Mouse (Mus musculus) left cerebral cortex, adult 9 months (tissue): ENCODE data around the gene Nfil3.
A peak's percentile ranks its signal among the peaks of the same experiment; 100 is the strongest.

Experiments
- DNase-seq, 2 experiments: peaks; one replicate each; pipeline ENCODE4 v3.0.0; 2022; ENCODE audit warnings: low spot score in 2 of 2

The Nfil3 gene

GRCm38 (mm10) chr13:52980951-52981421 is at the start of gene Nfil3:
TSS of gene Nfil3 (minus strand) at chr13:52981073.
- DNase-seq, result peak in 1 of 2 experiments; percentile 75

- DNase-seq, result no peak
These were observed 43.4 kb upstream of the Nfil3 start for GRCm38 (mm10) chr13:53024285-53024684.

GRCm38 (mm10) chr13:53020282-53020681 is 39.4 kb upstream of the Nfil3 start:
- DNase-seq, result no peak

- no peak for DNase-seq
These were observed 38.7 kb upstream of the Nfil3 start for GRCm38 (mm10) chr13:53019532-53019931.

- no peak for DNase-seq
These were observed 38.1 kb upstream of the Nfil3 start for GRCm38 (mm10) chr13:53018976-53019375.

- DNase-seq, result no peak
These were observed 37.1 kb upstream of the Nfil3 start for GRCm38 (mm10) chr13:53017983-53018382.

- no peak for DNase-seq
These were observed 36.2 kb upstream of the Nfil3 start for GRCm38 (mm10) chr13:53017117-53017516.

GRCm38 (mm10) chr13:53011426-53011825 is 30.6 kb upstream of the Nfil3 start:
- peak; percentile 3 to 11 for DNase-seq

GRCm38 (mm10) chr13:53008489-53009184 is 27.8 kb upstream of the Nfil3 start:
- DNase-seq, result no peak

- no peak for DNase-seq
These were observed 26.9 kb upstream of the Nfil3 start for GRCm38 (mm10) chr13:53007781-53008180.

- no peak for DNase-seq
These were observed 22.4 kb upstream of the Nfil3 start for GRCm38 (mm10) chr13:53003286-53003685.

- DNase-seq, result no peak
These were observed 20.6 kb upstream of the Nfil3 start for GRCm38 (mm10) chr13:53001511-53001935.

- DNase-seq, result no peak
These were observed 19.6 kb upstream of the Nfil3 start for GRCm38 (mm10) chr13:53000481-53000880.

GRCm38 (mm10) chr13:52998541-52998940 is 17.7 kb upstream of the Nfil3 start:
- no peak for DNase-seq

GRCm38 (mm10) chr13:52997806-52998205 is 16.9 kb upstream of the Nfil3 start:
- DNase-seq, result no peak

- no peak for DNase-seq
These were observed 15.3 kb upstream of the Nfil3 start for GRCm38 (mm10) chr13:52996201-52996600.

GRCm38 (mm10) chr13:52994197-52994881 is 13.5 kb upstream of the Nfil3 start:
- DNase-seq, result no peak

GRCm38 (mm10) chr13:52990139-52990538 is 9.3 kb upstream of the Nfil3 start:
- no peak for DNase-seq

GRCm38 (mm10) chr13:52989005-52989404 is 8.1 kb upstream of the Nfil3 start:
- no peak for DNase-seq

- no peak for DNase-seq
These were observed 7.0 kb upstream of the Nfil3 start for GRCm38 (mm10) chr13:52987880-52988279.

GRCm38 (mm10) chr13:52986215-52986780 is 5.4 kb upstream of the Nfil3 start:
- DNase-seq, result no peak

- no peak for DNase-seq
These were observed 4.8 kb upstream of the Nfil3 start for GRCm38 (mm10) chr13:52985508-52986214.
